Mouse (Mus musculus) hindbrain, embryonic 12.5 days (tissue): ENCODE results near the gene Hmg20a. TPM values are rescaled to one million over a fixed set of nuclear protein-coding genes. Genes with fewer than 3 reads are reported as not detected.

Experiments
- polyA plus RNA-seq: library from polyadenylated mRNA; unstranded; fragments of >200 nt; fragmentation: Nextera tagmentation; extraction: Ambion mirVana; gene quantifications from 2 replicates; pipeline ENCODE4 v1.2.1, GENCODE M21; 2016

Gene Hmg20a
- polyA plus RNA-seq, 1 experiment from 2014 or later, result 83.1 TPM

Other genes starting within 250 kb of the Hmg20a start
- 8.1 and 9.4 TPM in 2 replicates for gene Peak1, start 542 bp upstream of the Hmg20a start, polyA plus RNA-seq